30 mouse cellular contexts compared by ENCODE assay signal in the genomic region with DNA sequence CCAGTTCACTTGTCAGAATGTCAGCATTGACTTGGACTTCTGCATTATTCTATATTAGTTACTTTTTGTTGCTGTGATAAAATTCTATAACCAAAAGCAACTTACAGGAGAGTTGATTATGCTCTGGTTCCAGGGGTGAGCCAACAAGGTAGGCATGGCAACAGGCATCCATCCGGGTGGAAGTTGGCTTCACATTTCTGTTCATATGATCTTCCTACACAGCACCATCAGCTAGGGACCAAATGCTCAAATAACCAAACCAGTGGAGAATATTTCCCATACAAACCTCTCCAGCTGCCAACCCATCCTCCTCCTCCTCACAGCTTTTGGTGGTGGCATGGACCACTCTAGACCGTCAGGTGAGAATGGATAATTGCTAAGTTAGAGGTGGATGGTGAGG.
"Had no signal": no experiment of that assay in that cellular context is flagged by ENCODE, and none has a peak within 500 bp of the region (broad histone marks: within the 10 kb centered on the region; RNA-seq: fewer than 3 reads in every experiment).

No protein-coding gene starts in this region.

- H3K27ac ChIP-seq: heart, adult 2 months; heart, embryonic 10.5 days; heart, embryonic 13.5 days; heart, embryonic 15.5 days; hindbrain, embryonic 10.5 days; hindbrain, embryonic 12.5 days; hindbrain, embryonic 13.5 days; hindbrain, embryonic 14.5 days; hindbrain, embryonic 15.5 days; hindbrain, postnatal 0 days; intestine, embryonic 15.5 days; kidney, embryonic 15.5 days; kidney, postnatal 0 days; left cerebral cortex, adult 2 months had no signal

- H3K4me3 ChIP-seq: heart, adult 2 months; heart, embryonic 10.5 days; heart, embryonic 12.5 days; heart, embryonic 13.5 days; heart, embryonic 15.5 days; hindbrain, embryonic 10.5 days; hindbrain, embryonic 12.5 days; hindbrain, embryonic 13.5 days; hindbrain, embryonic 15.5 days; intestine, embryonic 15.5 days; kidney, embryonic 15.5 days; left cerebral cortex, adult 2 months had no signal

- DNase-seq: heart, adult 2 months; heart, postnatal 10 days; heart, postnatal 14 days; heart, postnatal 36 days; heart, postnatal 4 days; kidney, adult 11 months; kidney, adult 18-20 months; kidney, adult 2 months; kidney, adult 8-10 months; kidney, adult 9 months; kidney, postnatal 10 days; kidney, postnatal 14 days; kidney, postnatal 25 days; kidney, postnatal 36 days; kidney, postnatal 4 days; layer of hippocampus, postnatal 36 days had no signal
